Mouse (Mus musculus): ENCODE measurements around the gene Snx8. TPM values are rescaled to one million over a fixed set of nuclear protein-coding genes. Genes with fewer than 3 reads are reported as not detected.

Gene Snx8
- total RNA-seq, 2 experiments from 2014 or later = 7.4 to 7.6 TPM

GRCm38 (mm10) chr5:140345244-140345643, 43.8 kb downstream of the Snx8 start:
- DNase-seq = no peak

- no peak for DNase-seq
Measured at GRCm38 (mm10) chr5:140342880-140343279, 46.2 kb downstream of the Snx8 start.

- DNase-seq = no peak
Measured at GRCm38 (mm10) chr5:140339836-140340235, 49.2 kb downstream of the Snx8 start.

- no peak for DNase-seq
Measured at GRCm38 (mm10) chr5:140338779-140339178, 50.3 kb downstream of the Snx8 start.

GRCm38 (mm10) chr5:140336680-140337079, 52.4 kb downstream of the Snx8 start:
- DNase-seq = no peak

- DNase-seq = no peak
Measured at GRCm38 (mm10) chr5:140333631-140334030, 55.4 kb downstream of the Snx8 start.

- DNase-seq = no peak
Measured at GRCm38 (mm10) chr5:140332519-140332918, 56.5 kb downstream of the Snx8 start.

GRCm38 (mm10) chr5:140331615-140332512, 57.2 kb downstream of the Snx8 start, which contains the start of gene Mrm2:
TSS of gene Mrm2 (minus strand) at chr5:140331898.
- DNase-seq = peak; percentile 75

- DNase-seq = no peak
Measured at GRCm38 (mm10) chr5:140324058-140324457, 65.0 kb downstream of the Snx8 start.

- no peak for DNase-seq
Measured at GRCm38 (mm10) chr5:140321756-140322575, 67.1 kb downstream of the Snx8 start.

- DNase-seq = peak; percentile 93
Measured at GRCm38 (mm10) chr5:140321042-140321755, 67.9 kb downstream of the Snx8 start, which contains the start of the genes Mad1l1 and Nudt1. TSS of gene Mad1l1 (minus strand) at chr5:140321552. TSS of gene Nudt1 (plus strand) at chr5:140321656.

- DNase-seq = no peak
Measured at GRCm38 (mm10) chr5:140316716-140317115, 72.3 kb downstream of the Snx8 start.

- DNase-seq = no peak
Measured at GRCm38 (mm10) chr5:140307602-140308001, 81.5 kb downstream of the Snx8 start.

GRCm38 (mm10) chr5:140306016-140306415, 83.0 kb downstream of the Snx8 start:
- DNase-seq = peak; percentile 12

- no peak for DNase-seq
Measured at GRCm38 (mm10) chr5:140298291-140298690, 90.8 kb downstream of the Snx8 start.

- peak; percentile 37 for DNase-seq
Measured at GRCm38 (mm10) chr5:140292152-140292551, 96.9 kb downstream of the Snx8 start.

Small RNA genes lying within 50 kb of the gene (microRNA-seq; reads per million reads assigned to microRNA genes)
- 0 reads per million in 2 experiments for gene Mir7038 (ENCODE audit: borderline replicate concordance in 2 of 2)

Other genes starting within 250 kb of the Snx8 start
- gene Mad1l1, start 67.7 kb downstream of the Snx8 start, total RNA-seq (2021) = 1 to 10 TPM; 7.5 to 7.6 TPM
- 1 to 10 TPM; 5.3 to 6.5 TPM for gene Nudt1, start 67.6 kb downstream of the Snx8 start, total RNA-seq (2021)
- gene Mrm2, start 57.4 kb downstream of the Snx8 start, total RNA-seq (2021) = 1 to 10 TPM; 6.9 to 7.2 TPM
- 10 to 100 TPM; 76.8 to 79.2 TPM for gene Eif3b, start 30.1 kb upstream of the Snx8 start, total RNA-seq (2021)
- not detected for gene Gm4869, start 56.4 kb upstream of the Snx8 start, total RNA-seq (2021)
- 1 to 10 TPM; 4.6 to 5.9 TPM for gene Chst12, start 116.3 kb upstream of the Snx8 start, total RNA-seq (2021)
- not detected for gene Grifin, start 175.8 kb upstream of the Snx8 start, total RNA-seq (2021)
- gene Lfng, start 218.1 kb upstream of the Snx8 start, total RNA-seq (2021) = 1 to 10 TPM; 2.7 to 5.5 TPM